1 mouse cellular context compared by ENCODE assay signal in the genomic region with DNA sequence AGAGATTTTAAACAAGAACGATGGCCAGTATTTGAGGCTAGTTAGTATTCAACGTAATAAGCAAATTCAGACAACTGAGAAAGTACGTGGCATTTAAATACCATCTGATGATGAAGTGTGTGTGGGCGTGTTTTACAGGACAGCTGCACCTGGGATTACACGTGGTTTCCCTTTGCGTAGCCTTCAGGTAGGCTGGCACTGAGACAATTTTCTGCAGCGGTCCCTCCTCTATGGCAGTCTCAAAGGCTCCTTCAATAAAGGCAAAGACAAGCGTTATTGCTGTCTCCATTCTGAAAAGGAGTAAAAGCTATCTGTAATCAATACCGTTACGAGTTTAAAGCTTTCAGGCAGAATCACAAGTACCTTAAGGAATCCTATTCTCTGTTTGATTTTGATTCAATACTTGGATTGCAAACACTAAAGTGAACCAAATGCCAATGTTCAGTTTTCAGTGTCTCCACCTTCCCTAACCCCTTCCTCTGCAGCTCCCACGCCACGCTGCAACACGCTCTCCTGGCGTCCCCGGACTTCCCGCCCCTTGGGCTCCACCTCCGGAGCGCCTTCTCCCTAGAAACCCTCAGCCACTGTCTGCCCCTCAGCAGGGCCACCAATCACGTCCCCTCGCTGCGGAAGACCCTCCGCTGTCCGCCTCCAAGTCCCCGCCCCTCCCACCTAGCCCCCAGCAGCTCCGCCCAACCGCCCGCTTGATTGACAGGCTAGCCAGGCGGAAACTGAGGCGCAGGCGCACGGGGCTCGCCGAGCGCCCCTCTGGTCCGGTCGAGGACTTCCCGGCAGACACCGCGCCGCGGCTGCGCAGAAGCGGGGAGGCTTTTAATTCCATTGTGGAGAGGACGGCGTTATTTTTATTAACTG.
TF ChIP-seq lines count a peak whose summit lies in the region.

A gene (plus strand): TSS at position 756 of the 873 bp plus-strand sequence.

TF ChIP-seq in MEL, 35 proteins besides CTCF, POLR2A, EP300 and RAD21 (continued from another document):
- no peak for TF ChIP-seq SMC3 (IDR thresholded peaks at IDR 0.05; ENCODE audit: low read depth, low read length)
- TF ChIP-seq TCF12 (IDR thresholded peaks at IDR 0.05; ENCODE audit: low read depth, low read length), result 0 out of 2 replicates have a peak, but pooled peaks have one; percentile 19
- no peak for TF ChIP-seq GATA1 (IDR thresholded peaks at IDR 0.05; ENCODE audit: low read depth, low read length)
- TF ChIP-seq RCOR1 (IDR thresholded peaks at IDR 0.05; ENCODE audit: low read depth, low read length), result peak; percentile 24; the same call in 1 of the 2 replicates
- no peak for TF ChIP-seq ZNF384 (IDR thresholded peaks at IDR 0.05; ENCODE audit: low read depth, low read length)
- TF ChIP-seq NRF1 (IDR thresholded peaks at IDR 0.05; ENCODE audit: insufficient read depth, low read depth, low read length, poor library complexity, severe bottlenecking), result peak; percentile 98; the same call in 1 of the 2 replicates
- no peak for TF ChIP-seq GABPA (IDR thresholded peaks at IDR 0.05; ENCODE audit: low read depth, low read length)
- TF ChIP-seq KAT2A (conservative IDR thresholded peaks at IDR 0.05; ENCODE audit: low read depth, low read length), result no peak; the same call in 1 of the 2 replicates
- TF ChIP-seq ZMIZ1 (IDR thresholded peaks at IDR 0.05; ENCODE audit: low read depth, low read length), result no peak; the same call in 1 of the 2 replicates
- TF ChIP-seq ZKSCAN1 (IDR thresholded peaks at IDR 0.05; ENCODE audit: low read depth, low read length), result no peak
- no peak; the same call in 1 of the 2 replicates for TF ChIP-seq POLR2AphosphoS2 (IDR thresholded peaks at IDR 0.05; ENCODE audit: low read length)
- TF ChIP-seq UBTF (IDR thresholded peaks at IDR 0.05; ENCODE audit: borderline replicate concordance, insufficient read depth, low read depth, low read length), result no peak
- no peak for TF ChIP-seq TAL1 (IDR thresholded peaks at IDR 0.05; ENCODE audit: low read length)
- peak; percentile 58; the same call in 1 of the 2 replicates for TF ChIP-seq ELF1 (IDR thresholded peaks at IDR 0.05; ENCODE audit: low read depth, low read length)
